Mouse (Mus musculus) neural tube, embryonic 11.5 days (tissue): Measurements from ENCODE around the gene Arid5b. TPM values are rescaled to one million over a fixed set of nuclear protein-coding genes. Genes with fewer than 3 reads are reported as not detected.
A peak's percentile ranks its signal among the peaks of the same experiment; 100 is the strongest.

ENCODE experiments used
- ATAC-seq: fragments of 200-750 bp; cut with Nextera tagmentation; 2 replicates; pipeline ENCODE4 v1.8.0; 2017; ENCODE audit warnings: moderate number of reproducible peaks, mild to moderate bottlenecking, moderate TSS enrichment, moderate library complexity; ENCODE audit not compliant: insufficient read depth, low FRiP score, low TSS enrichment
- DNase-seq: peaks from one replicate; pipeline ENCODE4 v3.0.0-alpha.2; 2015; ENCODE audit warnings: low spot score
- H3K27ac ChIP-seq: fragments of 300-500 bp; sonication (generic); 2 replicates; pipeline ENCODE4 v1.5.1; 2014; ENCODE audit warnings: low read depth, mild to moderate bottlenecking, low read length
- H3K27me3 ChIP-seq: fragments of 300-500 bp; sonication (generic); 2 replicates; pipeline ENCODE4 v1.6.1; 2014; ENCODE audit warnings: mild to moderate bottlenecking, low read length, mixed read lengths; ENCODE audit not compliant: control insufficient read depth, insufficient read depth
- H3K36me3 ChIP-seq: fragments of 300-500 bp; sonication (generic); 2 replicates; pipeline ENCODE4 v1.6.1; 2014; ENCODE audit warnings: mild to moderate bottlenecking, low read length, moderate library complexity, mixed read lengths; ENCODE audit not compliant: control insufficient read depth, insufficient read depth
- H3K4me1 ChIP-seq: fragments of 300-500 bp; sonication (generic); 2 replicates; pipeline ENCODE4 v1.6.1; 2014; ENCODE audit warnings: low read length, mixed read lengths; ENCODE audit not compliant: control insufficient read depth, insufficient read depth
- H3K4me2 ChIP-seq: fragments of 300-500 bp; sonication (generic); 2 replicates; pipeline ENCODE4 v1.6.1; 2014; ENCODE audit warnings: low read depth, mild to moderate bottlenecking, moderate library complexity
- H3K4me3 ChIP-seq: fragments of 300-500 bp; sonication (generic); 2 replicates; pipeline ENCODE4 v1.5.1; 2014; ENCODE audit warnings: low read depth, low read length
- H3K9ac ChIP-seq: fragments of 300-500 bp; sonication (generic); 2 replicates; pipeline ENCODE4 v1.6.1; 2014; ENCODE audit warnings: mild to moderate bottlenecking, low read length
- H3K9me3 ChIP-seq: fragments of 300-500 bp; sonication (generic); 2 replicates; pipeline ENCODE4 v1.6.1; 2016; ENCODE audit warnings: low read length; ENCODE audit not compliant: control insufficient read depth
- WGBS: fragments of 180-500 bp; shearing (Covaris S2); extraction: QIAGEN DNeasy Blood & Tissue Kit; methylation state at CpG from one replicate; pipeline ENCODE4 v1.1.7; 2014; 5-methylcytosine and 5-hydroxymethylcytosine counted together
- polyA plus RNA-seq: library from polyadenylated mRNA; unstranded; fragments of >200 nt; fragmentation: Nextera tagmentation; extraction: Ambion mirVana; gene quantifications from 2 replicates; pipeline ENCODE4 v1.2.1, GENCODE M21; 2014

The Arid5b gene
- polyA plus RNA-seq, 1 experiment from 2014 or later: 15.0 TPM

DNA sequence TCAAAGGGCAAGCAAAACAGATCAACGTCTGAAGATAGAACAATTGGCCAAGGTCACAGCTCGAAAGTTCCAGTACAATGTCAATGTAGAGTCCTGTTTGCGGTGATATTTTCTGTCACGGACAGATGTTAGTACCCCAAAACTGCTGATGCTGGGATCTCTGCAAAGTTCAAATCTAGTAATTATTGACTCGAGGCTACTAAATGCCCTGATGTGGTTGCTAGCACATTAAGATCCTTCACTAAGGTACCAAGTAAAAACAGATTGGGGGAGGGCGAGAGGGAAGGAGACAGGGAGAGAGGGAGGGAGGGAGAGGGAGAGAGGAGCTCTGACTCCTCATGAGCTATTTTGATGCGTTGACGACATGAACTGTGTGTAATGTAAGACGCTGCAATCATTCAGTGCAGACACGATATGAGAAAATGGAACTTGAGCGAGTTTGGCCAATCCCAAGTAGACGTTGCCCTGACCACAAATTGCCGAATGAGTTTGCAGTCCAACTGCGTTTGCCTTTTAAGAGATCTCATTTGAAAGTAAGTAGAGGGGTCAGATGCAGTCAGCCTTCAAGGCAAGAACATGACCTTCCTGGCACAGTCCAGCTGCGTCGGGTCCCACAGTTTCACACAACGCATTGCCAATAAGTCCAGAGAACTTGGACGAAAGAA is 133.1 kb downstream of the Arid5b start:
- no peak overlapping the region for H3K4me3 ChIP-seq
- H3K4me2 ChIP-seq: no peak overlapping the region
- H3K9ac ChIP-seq: no peak overlapping the region
- H3K27ac ChIP-seq: no peak overlapping the region
- ATAC-seq (no peak), DNase-seq (no peak)
- no peaks in the 10 kb centered on the region for H3K27me3 ChIP-seq
- peaks cover 2% of the 10 kb centered on the region; the same call in 1 of the 2 replicates for H3K4me1 ChIP-seq
- H3K9me3 ChIP-seq: no peaks in the 10 kb centered on the region
- H3K36me3 ChIP-seq: no peaks in the 10 kb centered on the region
- WGBS: 85% methylated on average over 18 of the region's 18 CpGs

DNA sequence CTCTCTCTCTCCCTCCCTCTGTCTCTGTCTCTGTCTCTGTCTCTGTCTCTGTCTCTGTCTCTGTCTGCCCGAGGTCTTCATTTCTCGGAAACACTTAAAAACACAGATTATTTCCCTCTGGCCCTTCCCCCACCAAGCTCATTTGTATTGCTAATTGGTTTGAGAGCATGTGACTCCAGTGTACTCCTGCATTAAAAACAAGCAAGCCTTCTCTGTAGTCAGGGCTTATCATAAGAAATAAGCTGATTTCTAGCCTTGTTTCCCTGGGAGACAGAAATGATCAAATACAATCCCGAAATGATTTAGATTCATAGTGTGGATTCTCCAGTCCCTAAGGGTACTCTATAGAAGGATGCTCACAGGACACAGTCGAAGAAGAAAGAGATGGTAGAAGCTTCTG is 136.0 kb downstream of the Arid5b start:
- Histone ChIP-seq H3K4me3 (no peak overlapping the region), H3K4me1 (peaks cover 2% of the 10 kb centered on the region; the same call in 1 of the 2 replicates), H3K27me3 (no peaks in the 10 kb centered on the region), H3K9ac (no peak overlapping the region), H3K9me3 (no peaks in the 10 kb centered on the region), H3K4me2 (no peak overlapping the region), H3K36me3 (no peaks in the 10 kb centered on the region), H3K27ac (no peak overlapping the region)
- DNase-seq: no peak
- no peak for ATAC-seq
- WGBS: 89% methylated on average over 4 of the region's 4 CpGs

DNA sequence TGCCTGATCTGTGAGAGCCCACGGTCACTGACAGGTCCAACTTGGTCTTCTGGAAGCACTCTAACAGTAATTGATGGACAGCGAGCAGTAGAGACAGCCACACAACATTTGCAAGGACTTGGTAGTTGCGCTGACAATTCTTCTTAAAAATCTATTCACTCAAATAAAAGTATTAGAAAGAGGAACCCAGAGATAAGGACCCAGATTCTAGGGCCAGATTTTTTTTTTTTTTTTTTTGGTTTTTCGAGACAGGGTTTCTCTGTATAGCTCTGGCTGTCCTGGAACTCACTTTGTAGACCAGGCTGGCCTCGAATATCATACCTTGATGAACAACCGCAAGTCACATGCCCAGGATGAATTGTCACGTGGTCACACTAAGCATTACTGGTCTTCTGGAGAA is 137.0 kb downstream of the Arid5b start:
- ATAC-seq: no peak
- H3K4me1 ChIP-seq: peaks cover 8% of the 10 kb centered on the region
- no peak for DNase-seq
- no peak overlapping the region for H3K4me2 ChIP-seq
- no peak overlapping the region for H3K27ac ChIP-seq
- H3K27me3 ChIP-seq: no peaks in the 10 kb centered on the region
- no peaks in the 10 kb centered on the region for H3K9me3 ChIP-seq
- 93% methylated on average over 7 of the region's 7 CpGs for WGBS
- no peak overlapping the region for H3K4me3 ChIP-seq
- no peak overlapping the region for H3K9ac ChIP-seq
- H3K36me3 ChIP-seq: no peaks in the 10 kb centered on the region

DNA sequence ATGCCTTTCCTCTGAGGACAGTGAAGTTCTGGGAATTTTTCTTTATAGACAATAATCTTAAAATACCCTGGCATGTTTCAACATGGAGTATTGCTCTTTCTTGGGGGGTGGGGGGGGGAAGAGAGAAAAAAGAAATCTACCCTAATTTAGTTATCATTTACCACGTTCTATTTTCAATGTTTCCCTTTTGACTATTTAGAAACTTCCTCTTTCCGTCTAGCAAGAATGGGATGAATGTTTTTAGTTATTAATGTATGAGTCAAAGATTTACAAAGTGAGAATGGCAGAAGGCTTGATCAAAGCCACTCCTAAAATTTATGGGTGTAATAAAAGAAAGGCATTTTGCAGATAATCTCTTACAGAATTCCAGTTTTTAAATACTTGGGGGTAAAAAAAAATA is 137.7 kb downstream of the Arid5b start:
- Histone ChIP-seq H3K36me3 (no peaks in the 10 kb centered on the region), H3K27me3 (no peaks in the 10 kb centered on the region), H3K9ac (no peak overlapping the region), H3K27ac (no peak overlapping the region), H3K9me3 (no peaks in the 10 kb centered on the region), H3K4me1 (peaks cover 11% of the 10 kb centered on the region), H3K4me2 (no peak overlapping the region), H3K4me3 (no peak overlapping the region)
- ATAC-seq (no peak), DNase-seq (no peak)
- 78% methylated on average over 2 of the region's 2 CpGs for WGBS

DNA sequence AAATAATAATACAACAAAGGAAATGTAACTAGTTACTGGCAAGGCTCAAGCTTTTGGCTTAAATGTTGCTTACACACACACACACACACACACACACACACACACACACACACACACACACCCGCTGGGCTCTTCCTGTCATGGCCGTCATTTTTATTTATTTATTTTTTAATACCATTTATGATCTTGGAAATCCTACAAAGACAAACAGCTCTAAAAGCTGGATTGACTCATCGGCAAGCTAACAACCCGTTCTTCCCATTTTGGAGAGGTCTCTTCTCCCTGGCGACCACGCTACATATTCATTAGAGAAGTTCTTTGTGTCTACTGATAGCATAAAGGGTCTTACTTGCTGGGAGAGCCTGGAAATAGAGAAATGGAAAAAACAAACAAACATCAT is 138.2 kb downstream of the Arid5b start:
- Histone ChIP-seq H3K36me3 (no peaks in the 10 kb centered on the region), H3K4me1 (peaks cover 17% of the 10 kb centered on the region), H3K9ac (no peak overlapping the region), H3K27me3 (no peaks in the 10 kb centered on the region), H3K4me3 (no peak overlapping the region), H3K4me2 (no peak overlapping the region), H3K9me3 (no peaks in the 10 kb centered on the region), H3K27ac (no peak overlapping the region)
- no peak for DNase-seq
- 85% methylated on average over 6 of the region's 6 CpGs for WGBS
- ATAC-seq: no peak

DNA sequence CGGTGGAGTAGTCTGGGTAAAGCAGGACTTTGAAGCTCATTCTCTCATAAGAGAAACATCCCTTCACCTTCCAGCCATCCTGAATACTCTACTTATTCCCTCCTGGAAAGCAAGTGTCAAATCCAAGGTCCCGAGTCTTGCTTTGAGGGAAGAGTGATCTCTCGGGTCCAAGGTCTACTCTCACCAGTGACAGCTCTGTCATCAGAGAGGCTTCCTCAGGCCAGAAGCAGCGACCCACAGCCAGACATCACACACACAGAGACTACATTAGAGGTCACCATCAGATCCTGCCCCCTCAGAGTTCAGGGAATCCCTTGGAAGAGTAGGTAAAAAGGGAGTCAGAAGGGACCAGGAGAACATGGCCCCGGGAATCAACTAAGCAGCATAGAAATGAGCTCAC is 140.4 kb downstream of the Arid5b start:
- DNase-seq (no peak), ATAC-seq (no peak)
- Histone ChIP-seq H3K9ac (no peak overlapping the region), H3K27me3 (no peaks in the 10 kb centered on the region), H3K4me3 (no peak overlapping the region), H3K4me1 (peaks cover 21% of the 10 kb centered on the region), H3K36me3 (no peaks in the 10 kb centered on the region), H3K9me3 (no peaks in the 10 kb centered on the region), H3K27ac (no peak overlapping the region), H3K4me2 (no peak overlapping the region)
- WGBS: 88% methylated on average over 5 of the region's 5 CpGs

DNA sequence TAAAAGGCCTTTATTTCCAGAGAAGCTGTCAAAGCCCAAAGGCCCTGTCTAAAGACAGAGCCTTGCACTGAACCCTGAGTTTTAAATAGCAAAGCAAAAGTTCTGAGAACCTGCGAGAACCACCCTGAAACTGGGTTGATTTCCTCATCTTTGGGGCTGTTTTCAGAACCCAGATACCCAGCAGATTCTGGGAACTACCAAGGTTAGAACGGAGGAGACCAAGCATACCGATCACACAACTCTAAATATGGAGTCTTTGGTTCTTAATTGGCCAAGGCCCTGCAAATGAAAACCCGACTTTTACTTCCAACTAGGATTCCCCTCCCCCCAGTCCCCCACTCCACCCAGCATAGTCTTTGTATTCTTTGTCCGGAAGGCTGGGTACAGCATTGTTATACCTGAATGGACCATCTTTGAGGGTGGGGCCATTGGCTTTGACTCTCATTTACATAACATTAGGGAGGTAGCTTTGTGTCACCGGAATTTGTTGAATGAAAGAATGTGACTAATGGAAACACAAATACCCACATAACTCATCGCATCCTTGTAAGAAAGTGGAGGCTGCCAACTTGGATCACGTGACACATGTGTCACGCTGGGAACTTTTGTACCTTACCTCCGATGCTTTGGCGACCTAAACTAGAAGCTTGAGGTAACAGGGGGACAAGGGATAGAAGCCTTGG is 141.2 kb downstream of the Arid5b start:
- Histone ChIP-seq H3K9ac (peak overlapping the region; percentile 23; the same call in 1 of the 2 replicates), H3K9me3 (no peaks in the 10 kb centered on the region), H3K4me2 (no peak overlapping the region; the same call in 1 of the 2 replicates), H3K27me3 (no peaks in the 10 kb centered on the region), H3K4me1 (peaks cover 18% of the 10 kb centered on the region), H3K4me3 (no peak overlapping the region), H3K36me3 (no peaks in the 10 kb centered on the region; the same call in 1 of the 2 replicates), H3K27ac (peak overlapping the region; percentile 83; the same call in 1 of the 2 replicates)
- 38% methylated on average over 11 of the region's 11 CpGs for WGBS
- ATAC-seq: peak; percentile 89
- DNase-seq: peak; percentile 38

DNA sequence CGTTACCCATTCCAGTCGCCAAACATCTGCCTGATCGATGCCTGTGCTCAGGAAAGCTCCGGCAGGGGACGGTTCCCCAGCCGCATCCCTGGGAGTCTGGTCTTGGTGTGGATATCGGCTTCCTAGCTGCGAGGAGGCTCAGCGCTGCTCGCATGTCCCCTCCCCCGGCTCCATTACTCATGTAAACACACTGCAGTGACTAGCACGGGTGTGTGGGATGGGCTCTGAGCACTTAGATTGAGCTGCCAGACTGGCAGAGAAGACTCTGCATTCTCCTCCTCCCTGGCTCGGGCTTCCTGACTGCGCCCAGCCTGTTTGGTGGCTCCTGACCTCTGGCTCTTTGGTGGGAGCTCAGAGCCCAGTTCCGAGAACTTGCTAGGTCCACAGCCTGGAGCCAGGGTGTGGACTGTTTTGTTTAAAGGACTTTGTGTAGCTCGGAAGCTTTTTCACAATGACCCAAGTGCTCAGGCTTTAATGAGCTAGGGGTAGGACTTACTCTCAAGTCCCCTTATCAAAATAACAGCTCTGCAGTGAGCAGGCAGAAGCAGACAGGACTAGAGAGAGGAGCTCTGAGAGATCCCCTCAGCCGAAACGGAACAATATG is 142.0 kb downstream of the Arid5b start:
- WGBS: 2% methylated on average over 18 of the region's 18 CpGs
- Histone ChIP-seq H3K36me3 (no peaks in the 10 kb centered on the region; the same call in 1 of the 2 replicates), H3K4me1 (peaks cover 18% of the 10 kb centered on the region), H3K27ac (peak overlapping the region; percentile 83), H3K27me3 (no peaks in the 10 kb centered on the region), H3K9ac (peak overlapping the region; percentile 23), H3K9me3 (no peaks in the 10 kb centered on the region), H3K4me2 (peak overlapping the region; percentile 33), H3K4me3 (peak overlapping the region; percentile 18)
- DNase-seq: peak; percentile 77
- ATAC-seq: peak; percentile 75
